Comparison of ENCODE assay signal across 7 mouse cellular contexts in genomic region chr7:100178891-100179233, GRCm38 (mm10). TPM values are rescaled to one million over a fixed set of nuclear protein-coding genes. Genes with fewer than 3 reads are reported as not detected.
DNase-seq lines count a peak whose midpoint lies in the region; ATAC-seq and TF ChIP-seq lines count a peak whose summit lies in the region.

No protein-coding gene starts in this region.

- H3K27me3 ChIP-seq in megakaryocyte, embryonic 14.5 days (replicated peaks) = peaks cover 88% of the 10 kb centered on the region
- peaks cover 31% of the 10 kb centered on the region for H3K27me3 ChIP-seq in embryonic facial prominence, embryonic 14.5 days (replicated peaks; ENCODE audit: control insufficient read depth, insufficient read depth, low read length)
- peaks cover 19% of the 10 kb centered on the region for H3K27me3 ChIP-seq in kidney, postnatal 0 days (ENCODE audit: insufficient read depth, low read length)
- peaks cover 41% of the 10 kb centered on the region for H3K27me3 ChIP-seq in midbrain, embryonic 15.5 days (replicated peaks)

- peaks cover 6% of the 10 kb centered on the region; the same call in 1 of the 2 replicates for H3K9me3 ChIP-seq in megakaryocyte, embryonic 14.5 days
- H3K9me3 ChIP-seq in embryonic facial prominence, embryonic 14.5 days (ENCODE audit: control insufficient read depth, low read length) = no peaks in the 10 kb centered on the region
- H3K9me3 ChIP-seq in kidney, postnatal 0 days (replicated peaks; ENCODE audit: low read length) = no peaks in the 10 kb centered on the region
- H3K9me3 ChIP-seq in midbrain, embryonic 15.5 days = no peaks in the 10 kb centered on the region

- H3K4me1 ChIP-seq in megakaryocyte, embryonic 14.5 days = peaks cover 34% of the 10 kb centered on the region
- H3K4me1 ChIP-seq in embryonic facial prominence, embryonic 14.5 days (ENCODE audit: control insufficient read depth, insufficient read depth, low read length) = peaks cover 5% of the 10 kb centered on the region
- peaks cover 10% of the 10 kb centered on the region; the same call in 1 of the 2 replicates for H3K4me1 ChIP-seq in kidney, postnatal 0 days (replicated peaks; ENCODE audit: insufficient read depth, low read length)
- H3K4me1 ChIP-seq in midbrain, embryonic 15.5 days = peaks cover 13% of the 10 kb centered on the region

- H3K27ac ChIP-seq in embryonic facial prominence, embryonic 14.5 days (replicated peaks; ENCODE audit: low read depth, low read length) = no peak overlapping the region
- no peak overlapping the region for H3K27ac ChIP-seq in kidney, postnatal 0 days
- no peak overlapping the region for H3K27ac ChIP-seq in midbrain, embryonic 15.5 days

- peak; percentile 17 for DNase-seq in embryonic facial prominence, embryonic 14.5 days (ENCODE audit: low spot score)
- DNase-seq in kidney, postnatal 0 days (ENCODE audit: low spot score) = peak; percentile 35

- H3K4me3 ChIP-seq in megakaryocyte, embryonic 14.5 days (replicated peaks) = peak overlapping the region; percentile 91
- H3K4me3 ChIP-seq in embryonic facial prominence, embryonic 14.5 days (ENCODE audit: low read depth, low read length) = peak overlapping the region; percentile 42
- peak overlapping the region; percentile 41 for H3K4me3 ChIP-seq in kidney, postnatal 0 days (replicated peaks; ENCODE audit: low read depth, low read length)
- H3K4me3 ChIP-seq in midbrain, embryonic 15.5 days = peak overlapping the region; percentile 30

- H3K9ac ChIP-seq in embryonic facial prominence, embryonic 14.5 days (ENCODE audit: low read depth, low read length) = peak overlapping the region; percentile 41; the same call in 1 of the 2 replicates
- peak overlapping the region; percentile 42; the same call in 1 of the 2 replicates for H3K9ac ChIP-seq in kidney, postnatal 0 days (ENCODE audit: low read depth, low read length)
- 0 out of 2 replicates have a peak overlapping the region, but pooled peaks have one; percentile 18 for H3K9ac ChIP-seq in midbrain, embryonic 15.5 days

- WGBS in embryonic facial prominence, embryonic 14.5 days = 4% methylated on average over 15 of the region's 15 CpGs
- WGBS in kidney, postnatal 0 days = 2% methylated on average over 15 of the region's 15 CpGs
- 1% methylated on average over 15 of the region's 15 CpGs for WGBS in midbrain, embryonic 15.5 days

- no peak for ATAC-seq in megakaryocyte, adult 5-6 weeks (ENCODE audit: poor library complexity, severe bottlenecking)
- peak; percentile 26; the same call in 1 of the 2 replicates for ATAC-seq in embryonic facial prominence, embryonic 14.5 days (ENCODE audit: low read depth)
- no peak for ATAC-seq in kidney, postnatal 0 days (replicated peaks; ENCODE audit: low FRiP score, low read depth)
- ATAC-seq in midbrain, embryonic 15.5 days (replicated peaks) = no peak
- ATAC-seq in monocyte, adult 5-6 weeks (replicated peaks; ENCODE audit: insufficient number of reproducible peaks, low FRiP score, low TSS enrichment, poor library complexity, severe bottlenecking) = no peak
- no peak for ATAC-seq in activated CD4-positive, CD25-positive, alpha-beta regulatory T cell, adult 4 months

- TF ChIP-seq CTCF in kidney, postnatal 0 days (IDR thresholded peaks at IDR 0.05; ENCODE audit: low read depth) = no peak

- no peaks in the 10 kb centered on the region for H3K36me3 ChIP-seq in megakaryocyte, embryonic 14.5 days (replicated peaks; ENCODE audit: low read length)
- H3K36me3 ChIP-seq in embryonic facial prominence, embryonic 14.5 days (ENCODE audit: control insufficient read depth, insufficient read depth, low read length) = no peaks in the 10 kb centered on the region
- no peaks in the 10 kb centered on the region for H3K36me3 ChIP-seq in kidney, postnatal 0 days (ENCODE audit: insufficient read depth, low read length)
- no peaks in the 10 kb centered on the region for H3K36me3 ChIP-seq in midbrain, embryonic 15.5 days (replicated peaks)

- peak overlapping the region; percentile 83 for H3K4me2 ChIP-seq in embryonic facial prominence, embryonic 14.5 days (ENCODE audit: low read depth, low read length)
- peak overlapping the region; percentile 83 for H3K4me2 ChIP-seq in kidney, postnatal 0 days (ENCODE audit: low read length)
- peak overlapping the region; percentile 57 for H3K4me2 ChIP-seq in midbrain, embryonic 15.5 days

RNA-seq across cellular contexts. Expression of gene Kcne3, which starts 2.6 kb away (rescaled TPM):
- polyA plus RNA-seq in megakaryocyte, embryonic 14.5 days (2012; ENCODE audit: insufficient read depth, low replicate concordance) = not detected in 2 replicates
- 18.0 and 21.1 TPM in 2 replicates for total RNA-seq in megakaryocyte, adult 5-6 weeks (2015)
- 12.0 and 19.5 TPM in 2 replicates for total RNA-seq in megakaryocyte, adult 5-6 weeks (2017)
- 12.4 and 13.3 TPM in 2 replicates for polyA plus RNA-seq in embryonic facial prominence, embryonic 14.5 days (2014; fragmentation: Nextera tagmentation; extraction: Ambion mirVana)
- polyA plus RNA-seq in kidney, postnatal 0 days (2015; fragmentation: Nextera tagmentation; extraction: Ambion mirVana) = 2.3 and 2.6 TPM in 2 replicates
- polyA plus RNA-seq in midbrain, embryonic 15.5 days (2015; fragmentation: Nextera tagmentation; extraction: Ambion mirVana) = 0.60 and 0.98 TPM in 2 replicates
- 0.43 to 1.1 TPM (median 0.87 TPM) in 3 replicates for total RNA-seq in monocyte, adult 5-6 weeks (2017)
- polyA plus RNA-seq in activated CD4-positive, CD25-positive, alpha-beta regulatory T cell, adult 4 months (2017; shearing (Covaris generic)) = not detected

RNA-seq across cellular contexts. Expression of gene Lipt2, which starts 19.8 kb away (rescaled TPM):
- polyA plus RNA-seq in megakaryocyte, embryonic 14.5 days (2012; ENCODE audit: insufficient read depth, low replicate concordance) = 2.3 and 3.1 TPM in 2 replicates
- 9.4 and 10.9 TPM in 2 replicates for total RNA-seq in megakaryocyte, adult 5-6 weeks (2015)
- 2.1 and 4.6 TPM in 2 replicates for total RNA-seq in megakaryocyte, adult 5-6 weeks (2017)
- polyA plus RNA-seq in embryonic facial prominence, embryonic 14.5 days (2014; fragmentation: Nextera tagmentation; extraction: Ambion mirVana) = 21.0 and 27.1 TPM in 2 replicates
- 19.7 and 20.1 TPM in 2 replicates for polyA plus RNA-seq in kidney, postnatal 0 days (2015; fragmentation: Nextera tagmentation; extraction: Ambion mirVana)
- polyA plus RNA-seq in midbrain, embryonic 15.5 days (2015; fragmentation: Nextera tagmentation; extraction: Ambion mirVana) = 16.0 and 19.4 TPM in 2 replicates
- total RNA-seq in monocyte, adult 5-6 weeks (2017) = 1.9 to 4.9 TPM in 2 of 3 replicates, not detected in the other
- polyA plus RNA-seq in activated CD4-positive, CD25-positive, alpha-beta regulatory T cell, adult 4 months (2017; shearing (Covaris generic)) = under 1 TPM in 1 of 2 experiments, not detected in 1; 0.56 TPM

RNA-seq across cellular contexts. Expression of gene Pgm2l1, which starts 48.3 kb away (rescaled TPM):
- 8.0 and 21.0 TPM in 2 replicates for polyA plus RNA-seq in megakaryocyte, embryonic 14.5 days (2012; ENCODE audit: insufficient read depth, low replicate concordance)
- total RNA-seq in megakaryocyte, adult 5-6 weeks (2015) = 9.8 and 11.9 TPM in 2 replicates
- total RNA-seq in megakaryocyte, adult 5-6 weeks (2017) = 7.7 and 9.6 TPM in 2 replicates
- polyA plus RNA-seq in embryonic facial prominence, embryonic 14.5 days (2014; fragmentation: Nextera tagmentation; extraction: Ambion mirVana) = 3.8 and 4.1 TPM in 2 replicates
- polyA plus RNA-seq in kidney, postnatal 0 days (2015; fragmentation: Nextera tagmentation; extraction: Ambion mirVana) = 2.4 and 2.5 TPM in 2 replicates
- 29.9 and 30.6 TPM in 2 replicates for polyA plus RNA-seq in midbrain, embryonic 15.5 days (2015; fragmentation: Nextera tagmentation; extraction: Ambion mirVana)
- 6.1 to 23.8 TPM (median 10.6 TPM) in 3 replicates for total RNA-seq in monocyte, adult 5-6 weeks (2017)
- 1 to 10 TPM; 3.7 to 3.8 TPM for polyA plus RNA-seq in activated CD4-positive, CD25-positive, alpha-beta regulatory T cell, adult 4 months (2017; shearing (Covaris generic))

RNA-seq across cellular contexts. Expression of gene Pold3, which starts 57.5 kb away (rescaled TPM):
- polyA plus RNA-seq in megakaryocyte, embryonic 14.5 days (2012; ENCODE audit: insufficient read depth, low replicate concordance) = 5.7 TPM in 1 of 2 replicates, not detected in the other
- 37.3 and 37.8 TPM in 2 replicates for total RNA-seq in megakaryocyte, adult 5-6 weeks (2015)
- 109 and 112 TPM in 2 replicates for total RNA-seq in megakaryocyte, adult 5-6 weeks (2017)
- polyA plus RNA-seq in embryonic facial prominence, embryonic 14.5 days (2014; fragmentation: Nextera tagmentation; extraction: Ambion mirVana) = 46.1 and 50.6 TPM in 2 replicates
- polyA plus RNA-seq in kidney, postnatal 0 days (2015; fragmentation: Nextera tagmentation; extraction: Ambion mirVana) = 34.8 and 42.1 TPM in 2 replicates
- polyA plus RNA-seq in midbrain, embryonic 15.5 days (2015; fragmentation: Nextera tagmentation; extraction: Ambion mirVana) = 49.0 and 53.8 TPM in 2 replicates
- total RNA-seq in monocyte, adult 5-6 weeks (2017) = 56.5 to 79.7 TPM (median 70.0 TPM) in 3 replicates
- 10 to 100 TPM; 40.6 to 44.4 TPM for polyA plus RNA-seq in activated CD4-positive, CD25-positive, alpha-beta regulatory T cell, adult 4 months (2017; shearing (Covaris generic))

Comparison
In these comparisons a context has a peak if more than half of its experiments do, and no peak if none do; other contexts are left out.
1. H3K4me3 ChIP-seq: peak in every context shown above with its lines; median percentile 91 in megakaryocyte, embryonic 14.5 days; 42 in embryonic facial prominence, embryonic 14.5 days; 41 in kidney, postnatal 0 days; 30 in midbrain, embryonic 15.5 days.